Mouse (Mus musculus): Measurements from ENCODE around the gene Hsd11b1.

GRCm38 (mm10) chr1:193252616-193253015 is 11.3 kb downstream of the Hsd11b1 start:
- no peak for TF ChIP-seq EP300 (IDR thresholded peaks at IDR 0.05; ENCODE audit: low read depth)
- no peak for TF ChIP-seq CTCF (IDR thresholded peaks at IDR 0.05; ENCODE audit: low read depth)

Data from heart, postnatal 0 days (tissue).